Mouse (Mus musculus): Measurements from ENCODE around the gene Miox. TPM values are rescaled to one million over a fixed set of nuclear protein-coding genes. Genes with fewer than 3 reads are reported as not detected.

Miox gene
- polyA plus RNA-seq (2015; fragmentation: Nextera tagmentation; extraction: Ambion mirVana) = 0.54 and 0.66 TPM in 2 replicates

- 85% methylated on average over 7 of the region's 7 CpGs for WGBS
- Histone ChIP-seq H3K27me3 (ENCODE audit: control insufficient read depth, insufficient read depth, low read length) (no peaks in the 10 kb centered on the region), H3K27ac (ENCODE audit: low read length) (no peak within 1 kb of the TSS), H3K9ac (ENCODE audit: low read length) (no peak within 1 kb of the TSS), H3K9me3 (replicated peaks; ENCODE audit: control insufficient read depth, low read length) (no peaks in the 10 kb centered on the region), H3K4me2 (ENCODE audit: low read depth, low read length) (no peak within 1 kb of the TSS), H3K4me1 (ENCODE audit: control insufficient read depth, insufficient read depth, low read length) (no peaks in the 10 kb centered on the region), H3K4me3 (replicated peaks; ENCODE audit: low read length) (no peak within 1 kb of the TSS), H3K36me3 (ENCODE audit: control insufficient read depth, insufficient read depth, low read length) (no peaks in the 10 kb centered on the region)
- no peak for ATAC-seq (ENCODE audit: insufficient read depth, low FRiP score)
Measured at GRCm38 (mm10) chr15:89334271-89334670, at the start of gene Miox. TSS of gene Miox (plus strand) at chr15:89334398.

GRCm38 (mm10) chr15:89285004-89285403, 49.2 kb upstream of the Miox start:
- Histone ChIP-seq H3K27me3 (ENCODE audit: control insufficient read depth, insufficient read depth, low read length) (no peaks in the 10 kb centered on the region), H3K4me2 (ENCODE audit: low read depth, low read length) (no peak overlapping the region), H3K9ac (ENCODE audit: low read length) (no peak overlapping the region), H3K4me1 (ENCODE audit: control insufficient read depth, insufficient read depth, low read length) (no peaks in the 10 kb centered on the region), H3K27ac (ENCODE audit: low read length) (no peak overlapping the region), H3K9me3 (replicated peaks; ENCODE audit: control insufficient read depth, low read length) (no peaks in the 10 kb centered on the region), H3K36me3 (ENCODE audit: control insufficient read depth, insufficient read depth, low read length) (peaks cover 20% of the 10 kb centered on the region), H3K4me3 (replicated peaks; ENCODE audit: low read length) (no peak overlapping the region)
- ATAC-seq (ENCODE audit: insufficient read depth, low FRiP score) = no peak

GRCm38 (mm10) chr15:89285478-89285877, 48.7 kb upstream of the Miox start:
- no peak for ATAC-seq (ENCODE audit: insufficient read depth, low FRiP score)
- H3K27me3 ChIP-seq (ENCODE audit: control insufficient read depth, insufficient read depth, low read length) = no peaks in the 10 kb centered on the region
- 90% methylated on average over 5 of the region's 5 CpGs for WGBS
- no peak overlapping the region for H3K4me3 ChIP-seq (replicated peaks; ENCODE audit: low read length)
- no peak overlapping the region for H3K9ac ChIP-seq (ENCODE audit: low read length)
- H3K9me3 ChIP-seq (replicated peaks; ENCODE audit: control insufficient read depth, low read length) = no peaks in the 10 kb centered on the region
- no peaks in the 10 kb centered on the region for H3K4me1 ChIP-seq (ENCODE audit: control insufficient read depth, insufficient read depth, low read length)
- H3K4me2 ChIP-seq (ENCODE audit: low read depth, low read length) = no peak overlapping the region
- peaks cover 18% of the 10 kb centered on the region for H3K36me3 ChIP-seq (ENCODE audit: control insufficient read depth, insufficient read depth, low read length)
- no peak overlapping the region for H3K27ac ChIP-seq (ENCODE audit: low read length)

GRCm38 (mm10) chr15:89286114-89286513, 48.1 kb upstream of the Miox start:
- H3K27me3 ChIP-seq (ENCODE audit: control insufficient read depth, insufficient read depth, low read length) = no peaks in the 10 kb centered on the region
- WGBS = 74% methylated on average over 7 of the region's 7 CpGs
- peaks cover 13% of the 10 kb centered on the region; the same call in 1 of the 2 replicates for H3K36me3 ChIP-seq (ENCODE audit: control insufficient read depth, insufficient read depth, low read length)
- no peak overlapping the region for H3K4me2 ChIP-seq (ENCODE audit: low read depth, low read length)
- no peak for ATAC-seq (ENCODE audit: insufficient read depth, low FRiP score)
- H3K27ac ChIP-seq (ENCODE audit: low read length) = no peak overlapping the region
- no peak overlapping the region for H3K4me3 ChIP-seq (replicated peaks; ENCODE audit: low read length)
- no peak overlapping the region for H3K9ac ChIP-seq (ENCODE audit: low read length)
- H3K4me1 ChIP-seq (ENCODE audit: control insufficient read depth, insufficient read depth, low read length) = no peaks in the 10 kb centered on the region
- H3K9me3 ChIP-seq (replicated peaks; ENCODE audit: control insufficient read depth, low read length) = no peaks in the 10 kb centered on the region

GRCm38 (mm10) chr15:89286582-89286981, 47.6 kb upstream of the Miox start:
- Histone ChIP-seq H3K9me3 (replicated peaks; ENCODE audit: control insufficient read depth, low read length) (no peaks in the 10 kb centered on the region), H3K4me1 (ENCODE audit: control insufficient read depth, insufficient read depth, low read length) (no peaks in the 10 kb centered on the region), H3K4me2 (ENCODE audit: low read depth, low read length) (no peak overlapping the region), H3K36me3 (ENCODE audit: control insufficient read depth, insufficient read depth, low read length) (peaks cover 13% of the 10 kb centered on the region; the same call in 1 of the 2 replicates), H3K27me3 (ENCODE audit: control insufficient read depth, insufficient read depth, low read length) (no peaks in the 10 kb centered on the region), H3K27ac (ENCODE audit: low read length) (no peak overlapping the region), H3K9ac (ENCODE audit: low read length) (no peak overlapping the region), H3K4me3 (replicated peaks; ENCODE audit: low read length) (no peak overlapping the region)
- 86% methylated on average over 5 of the region's 5 CpGs for WGBS
- no peak for ATAC-seq (ENCODE audit: insufficient read depth, low FRiP score)

GRCm38 (mm10) chr15:89288227-89288767, 45.9 kb upstream of the Miox start:
- no peak; the same call in 1 of the 2 replicates for ATAC-seq (ENCODE audit: insufficient read depth, low FRiP score)
- WGBS = 84% methylated on average over 23 of the region's 23 CpGs

GRCm38 (mm10) chr15:89289455-89289854, 44.7 kb upstream of the Miox start:
- no peak overlapping the region for H3K27ac ChIP-seq (ENCODE audit: low read length)
- no peaks in the 10 kb centered on the region for H3K9me3 ChIP-seq (replicated peaks; ENCODE audit: control insufficient read depth, low read length)
- ATAC-seq (ENCODE audit: insufficient read depth, low FRiP score) = no peak
- no peaks in the 10 kb centered on the region for H3K27me3 ChIP-seq (ENCODE audit: control insufficient read depth, insufficient read depth, low read length)
- H3K36me3 ChIP-seq (ENCODE audit: control insufficient read depth, insufficient read depth, low read length) = peaks cover 35% of the 10 kb centered on the region
- H3K9ac ChIP-seq (ENCODE audit: low read length) = no peak overlapping the region
- no peak overlapping the region for H3K4me3 ChIP-seq (replicated peaks; ENCODE audit: low read length)
- WGBS = 90% methylated on average over 11 of the region's 11 CpGs
- H3K4me1 ChIP-seq (ENCODE audit: control insufficient read depth, insufficient read depth, low read length) = no peaks in the 10 kb centered on the region
- no peak overlapping the region for H3K4me2 ChIP-seq (ENCODE audit: low read depth, low read length)

More at GRCm38 (mm10) chr15:89288227-89288767, 45.9 kb upstream of the Miox start:
- Histone ChIP-seq H3K36me3 (ENCODE audit: control insufficient read depth, insufficient read depth, low read length) (peaks cover 26% of the 10 kb centered on the region), H3K4me2 (ENCODE audit: low read depth, low read length) (no peak overlapping the region), H3K4me3 (replicated peaks; ENCODE audit: low read length) (no peak overlapping the region), H3K27me3 (ENCODE audit: control insufficient read depth, insufficient read depth, low read length) (no peaks in the 10 kb centered on the region), H3K9me3 (replicated peaks; ENCODE audit: control insufficient read depth, low read length) (no peaks in the 10 kb centered on the region), H3K4me1 (ENCODE audit: control insufficient read depth, insufficient read depth, low read length) (no peaks in the 10 kb centered on the region), H3K27ac (ENCODE audit: low read length) (no peak overlapping the region), H3K9ac (ENCODE audit: low read length) (no peak overlapping the region)

GRCm38 (mm10) chr15:89291521-89291920, 42.7 kb upstream of the Miox start:
- H3K4me3 ChIP-seq (replicated peaks; ENCODE audit: low read length) = no peak overlapping the region
- H3K4me1 ChIP-seq (ENCODE audit: control insufficient read depth, insufficient read depth, low read length) = 0 out of 2 replicates have a peak, but pooled peaks cover 4% of the 10 kb centered on the region
- WGBS = 74% methylated on average over 3 of the region's 3 CpGs
- H3K36me3 ChIP-seq (ENCODE audit: control insufficient read depth, insufficient read depth, low read length) = peaks cover 35% of the 10 kb centered on the region
- ATAC-seq (ENCODE audit: insufficient read depth, low FRiP score) = no peak
- H3K9ac ChIP-seq (ENCODE audit: low read length) = no peak overlapping the region
- H3K27ac ChIP-seq (ENCODE audit: low read length) = no peak overlapping the region
- no peaks in the 10 kb centered on the region for H3K27me3 ChIP-seq (ENCODE audit: control insufficient read depth, insufficient read depth, low read length)
- H3K9me3 ChIP-seq (replicated peaks; ENCODE audit: control insufficient read depth, low read length) = no peaks in the 10 kb centered on the region
- H3K4me2 ChIP-seq (ENCODE audit: low read depth, low read length) = no peak overlapping the region

GRCm38 (mm10) chr15:89292795-89293194, 41.4 kb upstream of the Miox start:
- 48% methylated on average over 2 of the region's 2 CpGs for WGBS
- Histone ChIP-seq H3K4me3 (replicated peaks; ENCODE audit: low read length) (no peak overlapping the region), H3K27ac (ENCODE audit: low read length) (no peak overlapping the region)

More at GRCm38 (mm10) chr15:89292795-89293194, 41.4 kb upstream of the Miox start:
- Histone ChIP-seq H3K9ac (ENCODE audit: low read length) (no peak overlapping the region), H3K36me3 (ENCODE audit: control insufficient read depth, insufficient read depth, low read length) (peaks cover 35% of the 10 kb centered on the region), H3K4me2 (ENCODE audit: low read depth, low read length) (no peak overlapping the region), H3K4me1 (ENCODE audit: control insufficient read depth, insufficient read depth, low read length) (0 out of 2 replicates have a peak, but pooled peaks cover 7% of the 10 kb centered on the region), H3K9me3 (replicated peaks; ENCODE audit: control insufficient read depth, low read length) (no peaks in the 10 kb centered on the region), H3K27me3 (ENCODE audit: control insufficient read depth, insufficient read depth, low read length) (no peaks in the 10 kb centered on the region)
- ATAC-seq (ENCODE audit: insufficient read depth, low FRiP score) = no peak
